Mouse (Mus musculus) kidney, postnatal 0 days (tissue): Measurements from ENCODE around the gene Uevld. TPM values are rescaled to one million over a fixed set of nuclear protein-coding genes. Genes with fewer than 3 reads are reported as not detected.

Source experiments
- ATAC-seq: fragments of 200-750 bp; cut with Nextera tagmentation; replicated peaks from 2 replicates; pipeline ENCODE4 v1.8.0; 2017; ENCODE audit warnings: low read depth, moderate number of reproducible peaks, moderate TSS enrichment, moderate library complexity; ENCODE audit not compliant: low FRiP score
- DNase-seq: peaks from one replicate; pipeline ENCODE4 v3.0.0-alpha.2; 2016; ENCODE audit warnings: low spot score
- H3K27ac ChIP-seq: fragments of 300-500 bp; sonication (generic); 2 replicates; pipeline ENCODE4 v1.5.1; 2014; ENCODE audit warnings: mild to moderate bottlenecking
- H3K27me3 ChIP-seq: fragments of 300-500 bp; sonication (generic); 2 replicates; pipeline ENCODE4 v1.6.1; 2014; ENCODE audit warnings: low read length, mixed read lengths; ENCODE audit not compliant: insufficient read depth
- H3K36me3 ChIP-seq: fragments of 300-500 bp; sonication (generic); 2 replicates; pipeline ENCODE4 v1.6.1; 2014; ENCODE audit warnings: low read length, mixed read lengths; ENCODE audit not compliant: insufficient read depth
- H3K4me1 ChIP-seq: fragments of 300-500 bp; sonication (generic); replicated peaks from 2 replicates; pipeline ENCODE4 v1.6.1; 2014; ENCODE audit warnings: antibody characterized with exemption, low read length, mixed read lengths; ENCODE audit not compliant: insufficient read depth
- H3K4me2 ChIP-seq: fragments of 300-500 bp; sonication (generic); 2 replicates; pipeline ENCODE4 v1.6.1; 2014; ENCODE audit warnings: mild to moderate bottlenecking, low read length, moderate library complexity, mixed read lengths
- H3K4me3 ChIP-seq: fragments of 300-500 bp; sonication (generic); replicated peaks from 2 replicates; pipeline ENCODE4 v1.5.1; 2014; ENCODE audit warnings: low read depth, low read length
- H3K9ac ChIP-seq: fragments of 300-500 bp; sonication (generic); 2 replicates; pipeline ENCODE4 v1.6.1; 2014; ENCODE audit warnings: low read depth, low read length
- H3K9me3 ChIP-seq: fragments of 300-500 bp; sonication (generic); replicated peaks from 2 replicates; pipeline ENCODE4 v1.6.1; 2016; ENCODE audit warnings: low read length, inconsistent platforms, mixed read lengths
- CTCF ChIP-seq: IDR thresholded peaks from 2 replicates; pipeline ENCODE4 v1.5.1; 2016; ENCODE audit warnings: antibody characterized with exemption, low read depth, mild to moderate bottlenecking, moderate library complexity
- WGBS: fragments of 180-500 bp; shearing (Covaris S2); extraction: QIAGEN DNeasy Blood & Tissue Kit; methylation state at CpG from one replicate; pipeline ENCODE4 v1.1.7; 2014; 5-methylcytosine and 5-hydroxymethylcytosine counted together
- polyA plus RNA-seq: library from polyadenylated mRNA; unstranded; fragments of >200 nt; fragmentation: Nextera tagmentation; extraction: Ambion mirVana; gene quantifications from 2 replicates; pipeline ENCODE4 v1.2.1, GENCODE M21; 2015

The Uevld gene
- 7.2 and 8.0 TPM in 2 replicates for polyA plus RNA-seq

- DNase-seq = peak; percentile 94
- Histone ChIP-seq H3K4me1 (no peaks in the 10 kb centered on the region), H3K27ac (peak within 1 kb of the TSS; percentile 50; the same call in 1 of the 2 replicates), H3K4me3 (peak within 1 kb of the TSS; percentile 83), H3K27me3 (no peaks in the 10 kb centered on the region), H3K9ac (peak within 1 kb of the TSS; percentile 78), H3K36me3 (peaks cover 8% of the 10 kb centered on the region; the same call in 1 of the 2 replicates), H3K9me3 (no peaks in the 10 kb centered on the region), H3K4me2 (peak within 1 kb of the TSS; percentile 88)
- peak; percentile 92 for ATAC-seq
- WGBS = under 1% methylated on average over 51 of the region's 51 CpGs
- peak; percentile 48 for TF ChIP-seq CTCF
Observed at GRCm38 (mm10) chr7:46957831-46958691, at the start of gene Uevld. Uevld (minus strand) TSS chr7:46958527.

- Histone ChIP-seq H3K4me2 (peak overlapping the region; percentile 95), H3K4me1 (no peaks in the 10 kb centered on the region; the same call in 1 of the 2 replicates), H3K9me3 (no peaks in the 10 kb centered on the region), H3K9ac (peak overlapping the region; percentile 81), H3K36me3 (no peaks in the 10 kb centered on the region), H3K4me3 (peak overlapping the region; percentile 74), H3K27me3 (no peaks in the 10 kb centered on the region), H3K27ac (peak overlapping the region; percentile 94)
- peak; percentile 91 for DNase-seq
- ATAC-seq = peak; percentile 69
- under 1% methylated on average over 25 of the region's 25 CpGs for WGBS
- TF ChIP-seq CTCF = peak; percentile 56
Observed at GRCm38 (mm10) chr7:47007818-47008167, 49.5 kb upstream of the Uevld start.

- H3K4me1 ChIP-seq = no peaks in the 10 kb centered on the region; the same call in 1 of the 2 replicates
- H3K9me3 ChIP-seq = no peaks in the 10 kb centered on the region
- H3K4me3 ChIP-seq = peak overlapping the region; percentile 74
- H3K36me3 ChIP-seq = no peaks in the 10 kb centered on the region
- 8% methylated on average over 21 of the region's 21 CpGs for WGBS
- H3K27ac ChIP-seq = peak overlapping the region; percentile 94
- no peak for DNase-seq
- peak overlapping the region; percentile 81 for H3K9ac ChIP-seq
- H3K4me2 ChIP-seq = peak overlapping the region; percentile 95
- H3K27me3 ChIP-seq = no peaks in the 10 kb centered on the region
- no peak for TF ChIP-seq CTCF
- ATAC-seq = no peak
Observed at GRCm38 (mm10) chr7:47007109-47007780, 48.9 kb upstream of the Uevld start.

- ATAC-seq = no peak
- no peak for DNase-seq
- no peak overlapping the region for H3K4me3 ChIP-seq
- WGBS = 45% methylated on average over 3 of the region's 3 CpGs
- no peak overlapping the region for H3K9ac ChIP-seq
- no peak for TF ChIP-seq CTCF
- no peak overlapping the region for H3K4me2 ChIP-seq
- no peak overlapping the region for H3K27ac ChIP-seq
- no peaks in the 10 kb centered on the region; the same call in 1 of the 2 replicates for H3K4me1 ChIP-seq
- H3K9me3 ChIP-seq = no peaks in the 10 kb centered on the region
- H3K27me3 ChIP-seq = no peaks in the 10 kb centered on the region
- H3K36me3 ChIP-seq = no peaks in the 10 kb centered on the region; the same call in 1 of the 2 replicates
Observed at GRCm38 (mm10) chr7:47003411-47004115, 45.2 kb upstream of the Uevld start.

GRCm38 (mm10) chr7:47001900-47002275, 43.6 kb upstream of the Uevld start:
- Histone ChIP-seq H3K27me3 (no peaks in the 10 kb centered on the region), H3K36me3 (peaks cover 14% of the 10 kb centered on the region), H3K27ac (0 out of 2 replicates have a peak overlapping the region, but pooled peaks have one; percentile 25), H3K9ac (no peak overlapping the region), H3K9me3 (no peaks in the 10 kb centered on the region), H3K4me1 (no peaks in the 10 kb centered on the region; the same call in 1 of the 2 replicates), H3K4me2 (no peak overlapping the region), H3K4me3 (no peak overlapping the region)
- DNase-seq (no peak), ATAC-seq (no peak)
- TF ChIP-seq CTCF = no peak
- 77% methylated on average over 4 of the region's 4 CpGs for WGBS
